Mouse (Mus musculus): ENCODE results near the gene Gm20388.
"Not testable (repeated sequence)": the region's sequence is repeated elsewhere in the genome, so short reads cannot be mapped to it uniquely, and the experiment has no call there.

Gm20388 gene

DNA sequence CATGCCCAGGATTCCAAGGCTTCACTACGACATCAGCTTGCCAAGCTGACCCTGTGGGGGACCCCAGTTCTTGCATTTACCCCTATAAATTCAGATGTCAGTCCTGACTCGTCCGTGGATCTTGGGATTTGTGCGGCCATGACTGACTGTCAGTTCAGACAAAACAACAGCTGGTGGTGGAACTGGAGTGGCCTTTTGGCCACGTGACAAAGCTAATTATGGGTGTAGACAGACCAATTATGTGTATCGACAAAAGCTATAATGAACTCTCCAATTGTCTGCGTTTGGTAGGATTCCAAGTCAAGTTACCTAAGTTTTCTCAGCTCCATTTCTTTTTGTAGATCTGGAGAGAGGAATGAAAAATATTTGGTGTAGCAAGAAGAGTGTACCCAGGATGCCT, 4259.1 kb downstream of the Gm20388 start:
- DNase-seq (ENCODE audit: low spot score in 2 of 2): no peak

DNA sequence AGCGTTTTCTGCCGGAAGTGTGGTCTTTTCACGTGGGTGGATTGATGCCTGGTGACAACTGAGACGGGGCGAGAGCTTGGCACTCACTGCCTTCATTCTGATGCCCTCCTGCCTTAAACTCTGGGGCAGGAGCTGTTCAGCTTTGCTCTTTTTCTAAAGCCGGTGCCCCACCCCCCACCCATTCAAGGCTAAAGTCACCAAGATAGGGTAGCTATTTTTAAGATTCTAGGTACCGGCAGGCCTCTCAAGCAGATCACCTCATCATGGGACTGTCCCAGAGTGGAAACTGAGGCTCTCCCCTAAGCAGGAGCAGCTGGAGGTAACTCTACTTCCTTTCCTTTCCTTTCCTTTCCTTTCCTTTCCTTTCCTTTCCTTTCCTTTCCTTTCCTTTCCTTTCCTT, 4260.0 kb downstream of the Gm20388 start:
- DNase-seq (ENCODE audit: low spot score in 2 of 2): no peak

DNA sequence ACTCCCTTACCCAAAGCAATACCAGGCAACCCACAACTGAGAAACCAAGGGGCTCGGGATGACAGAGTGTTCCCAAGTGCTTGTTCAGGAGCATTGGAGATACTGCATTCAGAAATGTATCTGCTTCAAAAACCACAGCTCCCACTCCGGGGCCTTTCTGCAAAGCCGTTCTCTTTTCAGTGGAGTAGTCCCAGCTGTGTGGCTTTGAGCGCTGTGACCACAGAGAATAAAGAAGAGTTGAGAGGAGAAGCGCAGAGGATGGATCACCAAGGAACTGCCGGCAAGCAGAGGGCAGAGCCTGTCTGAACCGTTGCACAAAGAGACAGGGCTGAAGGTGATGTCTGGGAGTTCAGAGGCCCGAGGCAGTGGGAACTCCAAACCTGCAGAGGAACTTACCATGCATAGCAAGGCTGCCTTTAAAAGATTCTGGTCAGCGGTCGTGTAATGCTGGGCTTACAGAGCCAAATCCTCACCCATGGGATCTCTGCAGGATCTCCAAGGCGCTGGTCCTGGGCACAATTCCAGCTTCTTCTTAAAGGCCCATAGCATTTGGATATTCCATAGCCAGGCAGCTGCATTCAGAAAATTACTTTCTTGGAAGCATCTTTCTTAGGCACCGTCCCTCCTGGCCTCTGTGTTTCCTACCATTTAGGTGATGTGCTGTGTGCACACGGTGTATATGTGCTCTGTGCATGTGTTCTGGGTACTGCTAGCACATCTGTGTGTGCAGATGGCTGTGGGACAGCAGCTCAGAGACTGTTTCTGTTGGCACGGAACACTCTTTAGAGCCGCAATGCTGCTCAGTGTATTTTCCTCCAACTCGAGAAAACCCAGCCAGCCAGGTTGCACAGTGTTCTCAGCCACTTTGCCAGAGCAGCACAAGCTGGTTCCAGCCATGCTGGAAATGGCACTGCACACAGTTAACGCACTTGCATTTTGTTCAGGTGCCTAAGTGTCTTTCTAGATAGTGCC, 4261.2 kb downstream of the Gm20388 start:
- no peak for DNase-seq (ENCODE audit: low spot score in 2 of 2)

- DNase-seq (ENCODE audit: low spot score in 2 of 2): no peak
These were observed 4263.0 kb downstream of the Gm20388 start for GRCm38 (mm10) chr8:124173688-124174087.

- DNase-seq (ENCODE audit: low spot score in 2 of 2): no peak
These were observed 4265.5 kb downstream of the Gm20388 start for GRCm38 (mm10) chr8:124176133-124176532.

GRCm38 (mm10) chr8:124177092-124177491, 4266.5 kb downstream of the Gm20388 start:
- not testable (repeated sequence) for DNase-seq (ENCODE audit: low spot score in 2 of 2)

DNA sequence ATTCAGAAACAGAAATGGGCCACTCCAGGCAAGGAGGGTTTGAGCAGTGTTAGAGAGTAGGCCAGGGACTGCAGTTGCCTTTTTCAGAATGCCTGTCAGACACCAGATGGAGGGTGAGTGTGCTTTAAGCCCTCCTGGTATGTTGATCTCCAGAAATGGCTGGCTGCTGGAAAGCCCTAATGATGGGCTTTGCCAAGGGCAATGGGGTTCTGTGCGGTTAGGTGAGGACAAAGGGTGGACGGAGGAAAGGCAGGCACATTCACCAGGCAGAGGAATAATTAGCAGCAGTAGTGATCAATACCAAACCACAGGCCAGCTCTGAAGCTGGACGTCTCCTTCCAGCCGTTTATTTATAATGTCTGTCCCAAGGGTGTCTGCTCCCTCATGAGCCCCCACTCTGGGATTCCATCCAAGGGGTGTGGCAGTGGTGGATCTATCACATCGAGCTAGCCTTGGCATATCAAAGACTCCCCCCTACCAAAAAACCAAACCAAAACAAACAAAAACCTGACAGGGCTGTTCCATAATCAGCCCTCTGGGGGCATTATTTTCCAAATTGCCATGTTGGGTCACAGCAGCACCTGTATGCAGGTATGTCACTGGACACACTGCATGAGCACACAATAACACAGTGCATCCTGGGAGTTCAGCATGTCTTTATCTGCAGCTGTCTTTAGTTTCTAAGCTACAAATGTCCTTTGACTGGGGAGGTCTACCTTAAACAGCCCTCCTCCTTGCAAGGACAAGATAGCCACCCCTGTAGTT, 4270.2 kb downstream of the Gm20388 start:
- DNase-seq (ENCODE audit: low spot score in 2 of 2): no peak

DNA sequence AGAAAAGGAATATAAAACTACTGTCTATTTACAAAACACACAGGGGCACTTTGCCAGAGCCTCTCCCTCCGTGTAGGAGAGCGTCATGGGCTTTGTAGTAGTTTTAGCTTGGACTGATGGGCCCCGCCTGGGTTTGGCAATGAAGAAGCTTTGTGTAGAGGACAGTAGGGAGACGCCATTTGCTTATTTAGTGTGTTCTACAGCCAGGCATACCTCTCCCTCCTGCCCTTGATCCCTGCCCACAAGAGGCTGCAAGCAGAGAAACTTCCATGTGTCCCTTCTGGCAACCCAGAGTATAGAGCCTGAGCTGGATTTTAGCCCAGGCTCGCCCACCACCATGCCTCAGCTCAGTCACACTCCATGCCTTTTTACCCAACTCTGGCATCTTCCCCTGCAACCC, 4271.1 kb downstream of the Gm20388 start:
- DNase-seq (ENCODE audit: low spot score in 2 of 2): no peak

GRCm38 (mm10) chr8:124182224-124182623, 4271.6 kb downstream of the Gm20388 start:
- DNase-seq (ENCODE audit: low spot score in 2 of 2): no peak

DNA sequence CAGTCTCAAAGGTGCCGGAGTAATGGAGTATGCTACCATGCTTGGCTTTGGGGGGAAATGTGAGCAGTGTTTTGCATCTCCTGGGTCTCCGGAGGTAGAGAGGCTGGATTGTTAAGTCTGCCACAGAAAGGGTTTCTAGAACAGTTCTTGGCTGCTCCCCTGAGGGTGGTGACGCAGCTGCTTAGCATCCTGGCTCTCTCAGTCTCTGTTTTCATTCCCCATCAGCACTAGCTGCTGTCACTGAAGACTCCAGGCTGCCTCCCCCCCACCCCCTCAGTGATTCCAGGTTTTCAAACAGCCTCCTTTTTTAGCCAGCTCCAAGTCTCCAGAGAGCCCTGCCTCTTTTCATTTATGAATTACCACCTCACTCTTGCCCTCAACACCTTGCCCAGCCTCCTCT, 4273.4 kb downstream of the Gm20388 start:
- no peak for DNase-seq (ENCODE audit: low spot score in 2 of 2)

DNA sequence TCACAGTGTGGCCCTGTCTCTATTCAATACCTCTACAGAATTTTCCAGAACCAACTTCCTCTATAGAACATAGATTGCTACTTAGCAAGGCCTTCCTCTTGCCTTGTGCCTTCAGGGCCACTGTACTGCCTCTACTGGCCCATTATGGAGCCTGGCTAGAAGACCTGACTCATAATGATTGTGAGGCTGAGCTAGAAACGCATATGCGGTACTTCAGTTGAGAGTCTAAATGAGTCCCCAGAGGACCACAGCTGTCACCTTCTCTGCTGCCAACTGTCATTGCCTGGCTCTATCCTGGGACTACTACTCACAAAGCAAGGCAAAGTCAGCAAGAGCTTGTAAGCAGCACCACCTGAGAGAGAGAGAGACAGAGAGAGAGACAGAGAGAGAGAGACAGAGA, 4273.9 kb downstream of the Gm20388 start:
- no peak for DNase-seq (ENCODE audit: low spot score in 2 of 2)

GRCm38 (mm10) chr8:124185081-124185480, 4274.4 kb downstream of the Gm20388 start:
- DNase-seq (ENCODE audit: low spot score in 2 of 2): no peak

GRCm38 (mm10) chr8:124190388-124190787, 4279.7 kb downstream of the Gm20388 start:
- DNase-seq (ENCODE audit: low spot score in 2 of 2): no peak

- no peak for DNase-seq (ENCODE audit: low spot score in 2 of 2)
These were observed 4281.6 kb downstream of the Gm20388 start for GRCm38 (mm10) chr8:124192242-124192641.

- no peak for DNase-seq (ENCODE audit: low spot score in 2 of 2)
These were observed 4282.3 kb downstream of the Gm20388 start for GRCm38 (mm10) chr8:124192976-124193375.

DNA sequence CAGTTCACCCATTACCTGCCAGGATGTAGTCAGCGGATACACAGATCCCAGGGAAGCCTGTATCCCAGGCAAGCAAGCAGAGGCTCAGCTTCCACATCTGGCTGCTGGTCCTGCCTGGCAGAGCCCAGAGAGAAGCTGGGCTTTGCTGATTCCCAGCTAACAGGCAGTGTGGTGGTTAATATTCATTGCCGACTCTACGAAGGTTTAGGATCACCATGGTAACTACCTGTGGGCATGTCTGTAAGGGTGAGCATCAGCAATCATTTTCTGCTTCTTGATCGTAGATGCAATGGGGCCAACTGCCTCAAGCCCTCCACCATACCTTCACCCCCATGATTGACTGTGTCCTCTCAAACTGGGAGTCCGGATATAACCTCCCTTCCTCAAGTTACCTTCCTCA, 4283.4 kb downstream of the Gm20388 start:
- no peak for DNase-seq (ENCODE audit: low spot score in 2 of 2)

DNA sequence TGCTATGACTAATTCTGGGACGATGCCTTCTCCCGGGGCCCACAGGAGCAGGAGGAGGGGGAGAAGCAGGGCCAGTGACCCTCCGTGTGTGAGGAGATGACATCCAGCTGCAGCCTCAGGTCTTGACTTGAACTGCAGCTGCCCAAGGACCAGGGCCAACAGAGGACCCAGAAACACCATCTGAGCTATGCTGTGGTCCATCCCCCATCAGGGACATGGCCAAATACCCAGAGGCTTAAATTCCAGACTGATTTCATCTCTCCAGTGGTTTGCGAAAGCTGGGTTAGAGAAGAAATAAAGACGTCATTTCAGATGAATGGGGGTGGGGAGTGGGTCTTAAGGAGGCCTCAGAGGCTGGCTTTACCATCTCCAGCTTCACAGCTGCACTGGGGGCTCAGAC, 4285.6 kb downstream of the Gm20388 start:
- DNase-seq (ENCODE audit: low spot score in 2 of 2): no peak

DNA sequence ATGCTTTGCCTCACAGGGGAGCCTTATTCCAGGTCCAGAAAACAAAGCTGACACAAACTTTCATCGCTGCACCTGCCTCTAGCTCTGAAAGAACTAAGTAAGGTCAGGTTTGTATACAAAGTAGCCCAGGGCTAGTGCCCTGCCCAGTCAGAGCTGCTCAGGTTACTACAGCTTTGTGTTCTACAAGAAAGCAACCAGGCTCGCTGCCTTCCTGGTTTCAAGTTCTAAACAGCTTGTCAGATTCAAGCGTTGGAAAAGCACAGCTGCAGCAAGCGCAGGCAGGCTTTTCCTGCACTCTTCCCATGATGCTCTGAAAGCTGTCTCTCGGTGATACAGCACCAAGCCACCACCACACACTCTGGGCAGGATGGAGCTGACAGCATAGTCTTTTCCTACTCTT, 4286.2 kb downstream of the Gm20388 start:
- no peak for DNase-seq (ENCODE audit: low spot score in 2 of 2)

DNA sequence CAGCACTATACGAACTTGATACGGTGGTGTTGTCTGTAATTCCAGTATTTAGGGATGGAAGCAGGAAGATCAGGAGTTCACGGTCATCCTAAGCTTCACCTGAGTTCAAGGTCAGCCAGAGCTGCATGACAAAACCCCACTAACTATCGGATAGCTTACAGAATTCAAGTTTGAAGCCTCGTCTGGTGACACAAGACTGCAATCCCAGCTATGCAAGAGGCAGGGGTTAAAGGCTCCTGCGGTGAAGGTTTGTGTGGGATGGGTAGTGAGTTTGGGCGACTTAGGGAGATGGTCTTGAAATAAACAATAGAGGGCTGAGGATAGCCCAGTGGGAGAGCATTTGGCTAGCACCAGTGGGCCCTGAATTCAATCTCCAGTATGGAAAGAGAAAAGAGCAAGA, 4287.6 kb downstream of the Gm20388 start:
- no peak for DNase-seq (ENCODE audit: low spot score in 2 of 2)

- DNase-seq (ENCODE audit: low spot score in 2 of 2): no peak
These were observed 4289.8 kb downstream of the Gm20388 start for GRCm38 (mm10) chr8:124200400-124200799.

DNA sequence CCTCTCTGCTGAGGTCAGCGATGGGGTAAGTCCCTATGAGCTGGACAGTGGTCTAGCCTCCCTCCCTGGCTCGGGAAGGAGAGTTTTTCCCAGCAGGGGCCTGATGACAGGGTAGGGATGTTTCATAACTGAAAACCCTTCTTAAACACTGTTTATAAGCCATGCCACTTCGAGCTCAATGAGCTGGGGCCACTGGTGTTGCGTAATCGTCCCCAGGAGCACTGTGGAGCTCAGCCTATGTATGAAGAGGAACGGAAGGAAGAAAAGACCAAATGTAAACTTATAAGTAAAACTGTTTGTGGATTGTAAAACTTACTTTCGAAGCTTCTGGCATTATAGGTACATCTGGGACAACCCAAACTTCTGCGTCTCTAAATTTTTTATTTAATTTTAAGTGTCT, 4291.1 kb downstream of the Gm20388 start:
- DNase-seq (ENCODE audit: low spot score in 2 of 2): no peak

DNA sequence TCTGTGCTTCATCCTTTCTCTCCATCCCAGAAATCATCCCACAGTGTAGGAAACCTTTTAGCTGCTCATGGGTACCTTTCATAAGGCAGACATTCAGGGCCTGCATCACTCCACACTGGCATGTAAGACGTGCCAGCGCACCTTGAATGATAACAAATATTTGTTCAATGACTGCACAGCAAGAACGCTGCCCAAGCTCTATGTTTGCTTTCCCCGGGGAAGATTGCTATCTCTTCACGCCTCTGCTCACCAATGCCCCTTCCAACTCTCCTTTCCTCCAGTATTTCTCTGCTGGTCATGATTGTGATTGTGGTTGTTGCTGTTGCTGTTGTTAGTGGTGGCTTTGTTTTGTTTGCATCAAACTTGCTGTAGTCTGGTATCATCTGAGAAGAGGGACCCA, 4292.3 kb downstream of the Gm20388 start:
- no peak for DNase-seq (ENCODE audit: low spot score in 2 of 2)
